Mouse (Mus musculus): ENCODE results near the gene Qrfp.

GRCm38 (mm10) chr2:31776479-31776878 lies 33.9 kb downstream of the Qrfp start:
- TF ChIP-seq CTCF (IDR thresholded peaks at IDR 0.05; ENCODE audit: low read depth) (no peak), EP300 (IDR thresholded peaks at IDR 0.05; ENCODE audit: low read depth) (no peak)

Measured in liver, postnatal 0 days (tissue).